Mouse (Mus musculus) CD4-positive naive resting alpha-beta T cell, adult 57 days (primary cell): ENCODE data around the gene Fbxw15. TPM values are rescaled to one million over a fixed set of nuclear protein-coding genes. Genes with fewer than 3 reads are reported as not detected.

Experiments used
- total RNA-seq: library from RNA; stranded (reverse); gene quantifications from one replicate; pipeline ENCODE4 v1.2.4, GENCODE M21; 2023

Fbxw15 gene
- not detected for total RNA-seq

DNA sequence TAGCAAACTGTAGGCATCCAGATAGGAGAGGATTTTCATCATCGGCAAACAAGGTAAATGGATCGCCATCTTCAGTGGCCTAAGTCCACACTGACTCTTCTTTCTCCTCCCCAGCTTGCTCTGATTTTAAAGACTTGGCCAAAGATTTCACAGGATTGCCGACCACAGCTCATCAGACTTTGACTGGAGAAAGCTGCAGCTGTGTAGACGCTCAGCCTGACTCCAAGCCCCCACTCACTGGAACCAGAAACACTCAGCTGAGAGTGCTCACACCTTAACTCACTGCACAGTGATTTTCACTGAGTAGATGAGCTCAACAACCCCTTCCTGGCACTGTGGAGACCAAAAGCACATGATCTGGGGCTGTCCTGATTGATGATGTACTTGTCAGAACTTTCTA is at the start of gene Fbxw15:
Gene Fbxw15 (minus strand): TSS at position 101 of the 400 bp plus-strand sequence.

Other genes starting within 250 kb of the Fbxw15 start
- not detected for gene Fbxw28, start 228.6 kb downstream of the Fbxw15 start, total RNA-seq
- not detected for gene Fbxw22, start 164.0 kb downstream of the Fbxw15 start, total RNA-seq
- not detected for gene Fbxw16, start 119.1 kb downstream of the Fbxw15 start, total RNA-seq
- not detected for gene Fbxw19, start 72.4 kb downstream of the Fbxw15 start, total RNA-seq
- gene Fbxw24, start 57.8 kb upstream of the Fbxw15 start, total RNA-seq: not detected
- gene Fbxw25, start 96.4 kb upstream of the Fbxw15 start, total RNA-seq: not detected
- gene Fbxw18, start 134.4 kb upstream of the Fbxw15 start, total RNA-seq: not detected
- not detected for gene Fbxw26, start 177.8 kb upstream of the Fbxw15 start, total RNA-seq
- not detected for gene Fbxw27, start 222.4 kb upstream of the Fbxw15 start, total RNA-seq
- gene Spink8, start 244.0 kb upstream of the Fbxw15 start, total RNA-seq: not detected